Mouse (Mus musculus) ovary, adult 10 weeks (tissue): Measurements from ENCODE around the gene Rb1. TPM values are rescaled to one million over a fixed set of nuclear protein-coding genes. Genes with fewer than 3 reads are reported as not detected.

ENCODE experiments used
- polyA plus RNA-seq: library from polyadenylated mRNA; stranded (reverse); fragments of 350-450 nt; fragmentation: Illumina TruSeq; extraction: RNeasy Lipid Tissue Mini Kit (QIAGEN cat#74804); gene quantifications from one replicate; pipeline ENCODE4 v1.2.3, GENCODE M21; 2014

The Rb1 gene
- polyA plus RNA-seq: 102 TPM

DNA sequence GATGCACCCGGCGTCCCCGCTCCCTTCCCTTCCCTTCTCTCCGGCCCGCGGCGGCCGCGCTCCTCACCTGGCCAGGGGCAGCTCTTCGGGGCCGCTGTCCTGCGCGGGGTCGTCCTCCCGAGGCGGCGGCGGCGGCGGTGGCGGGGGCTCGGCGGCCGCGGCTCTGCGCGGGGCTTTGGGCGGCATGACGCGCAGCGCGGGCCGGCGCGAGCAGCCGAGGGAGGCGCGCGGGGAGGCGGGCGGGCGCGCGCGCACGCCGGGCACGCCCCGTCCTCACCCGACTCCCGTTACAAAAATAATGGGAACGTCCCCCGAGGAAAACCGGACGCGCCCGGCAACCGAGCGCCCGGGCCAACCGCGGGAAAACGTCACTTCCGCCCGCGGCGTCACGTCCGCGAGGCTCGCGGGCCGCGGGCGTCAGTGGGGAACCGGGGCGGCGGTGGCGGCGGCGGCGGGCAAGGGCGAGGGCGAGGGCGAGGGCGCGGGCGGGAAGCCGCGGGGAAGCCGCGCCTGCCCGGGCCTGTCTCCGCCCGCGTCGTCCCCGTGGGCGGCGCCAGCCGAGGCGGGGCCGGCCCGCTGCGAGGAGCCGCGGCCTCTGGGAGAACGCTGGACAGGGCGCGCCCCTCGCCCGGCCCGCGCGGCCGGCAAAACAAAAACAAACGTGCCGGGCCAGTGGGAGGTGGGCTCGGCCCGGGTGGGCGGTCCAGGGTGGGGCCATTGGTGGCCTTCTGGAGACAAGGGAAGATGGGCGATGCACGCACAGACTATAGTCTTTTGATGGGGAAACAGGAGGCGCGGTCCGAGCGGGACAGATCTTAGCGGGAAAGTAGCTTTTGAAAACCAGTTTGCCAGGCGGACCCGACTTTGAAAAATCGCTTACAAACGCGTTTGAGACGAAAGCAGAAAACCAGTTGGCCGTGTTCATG is at the start of gene Rb1:
Gene Rb1, minus strand, starts transcription at position 367 of the 926 bp plus-strand sequence.

DNA sequence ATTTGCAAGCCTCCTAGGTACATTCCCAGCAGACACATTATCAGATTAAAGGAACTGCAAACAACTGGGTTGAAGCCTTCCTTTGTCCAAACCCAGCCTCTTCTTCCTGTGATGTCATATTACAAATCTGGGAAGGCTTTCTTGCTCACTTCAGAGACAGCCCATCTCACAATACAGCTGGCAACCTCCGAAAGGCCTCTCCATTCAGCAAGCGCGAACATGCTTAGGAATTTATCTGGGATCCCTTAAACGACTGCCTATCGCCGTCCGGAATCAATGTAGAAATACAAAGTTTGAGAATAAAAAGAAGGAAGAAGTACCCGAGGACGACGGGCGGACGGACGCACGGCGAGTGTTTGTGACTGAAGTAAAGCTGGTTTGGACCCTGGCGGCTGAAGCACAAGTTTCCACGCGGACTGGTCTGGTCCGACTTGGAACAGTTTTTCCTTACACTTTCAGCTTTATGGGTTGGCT is 87.7 kb downstream of the Rb1 start, which contains the start of gene Lpar6:
Gene Lpar6, plus strand, starts transcription at position 48 of the 474 bp plus-strand sequence.

Other genes starting within 250 kb of the Rb1 start
- gene Rcbtb2, start 202.8 kb downstream of the Rb1 start, polyA plus RNA-seq: 82.7 TPM
- gene Lpar6, start 87.9 kb downstream of the Rb1 start, polyA plus RNA-seq: 16.2 TPM
- 2,060 TPM for gene Itm2b, start 59.5 kb upstream of the Rb1 start, polyA plus RNA-seq
- 55.3 TPM for gene Med4, start 184.2 kb upstream of the Rb1 start, polyA plus RNA-seq
- 267 TPM for gene Sucla2, start 199.5 kb upstream of the Rb1 start, polyA plus RNA-seq
- 7.1 TPM for gene Nudt15, start 222.4 kb upstream of the Rb1 start, polyA plus RNA-seq